In genomic region chr17:70737424-70737823, GRCm38 (mm10) we compare ENCODE assay signal across 8 mouse cellular contexts.
DNase-seq lines count a peak whose midpoint lies in the region; ATAC-seq and TF ChIP-seq lines count a peak whose summit lies in the region.

No protein-coding gene starts in this region.

- H3K27me3 ChIP-seq in hindbrain, embryonic 14.5 days (ENCODE audit: control insufficient read depth, insufficient read depth, low read length), result no peaks in the 10 kb centered on the region; the same call in 1 of the 2 replicates

- peak; percentile 93 for DNase-seq in R1 (ENCODE audit: low read depth, low spot score)
- peak; percentile 42 to 54 for DNase-seq in cerebellum, postnatal 25 days
- DNase-seq in gastrocnemius, adult 2 months, result peak; percentile 74
- DNase-seq in hindbrain, embryonic 14.5 days (ENCODE audit: low spot score), result peak; percentile 35
- peak; percentile 39 for DNase-seq in left cerebral cortex, adult 11 months (ENCODE audit: low spot score)
- peak; percentile 83 for DNase-seq in lung, postnatal 25 days (ENCODE audit: low spot score)
- peak; percentile 60 for DNase-seq in skeletal muscle tissue, adult 2 months (ENCODE audit: low read depth, low spot score)
- no peak for DNase-seq in spleen, adult 18-20 months

- peak overlapping the region; percentile 89 for H3K27ac ChIP-seq in gastrocnemius, adult 2 months
- H3K27ac ChIP-seq in hindbrain, embryonic 14.5 days, result no peak overlapping the region

- intact Hi-C loops in gastrocnemius, adult 2 months (cut with DNase I), result loop anchor here (5.0 kb wide), 1 partner anchor 110 kb away; no protein-coding TSS in a partner anchor

- no peak overlapping the region for H3K9ac ChIP-seq in hindbrain, embryonic 14.5 days

- H3K4me2 ChIP-seq in hindbrain, embryonic 14.5 days (replicated peaks), result peak overlapping the region; percentile 50

- TF ChIP-seq CTCF in gastrocnemius, adult 2 months (IDR thresholded peaks at IDR 0.05), result peak; percentile 61

- no peaks in the 10 kb centered on the region for H3K36me3 ChIP-seq in hindbrain, embryonic 14.5 days (replicated peaks; ENCODE audit: control insufficient read depth, insufficient read depth)

- peak; percentile 38; the same call in 1 of the 2 replicates for ATAC-seq in hindbrain, embryonic 14.5 days (ENCODE audit: low FRiP score)

- 3% methylated on average over 6 of the region's 6 CpGs for WGBS in hindbrain, embryonic 14.5 days

- peak overlapping the region; percentile 63 for H3K4me3 ChIP-seq in gastrocnemius, adult 2 months
- H3K4me3 ChIP-seq in hindbrain, embryonic 14.5 days (replicated peaks; ENCODE audit: low read length), result no peak overlapping the region

- peaks cover 5% of the 10 kb centered on the region; the same call in 1 of the 2 replicates for H3K4me1 ChIP-seq in hindbrain, embryonic 14.5 days (replicated peaks; ENCODE audit: control insufficient read depth, insufficient read depth, low read length)

- H3K9me3 ChIP-seq in hindbrain, embryonic 14.5 days (ENCODE audit: control insufficient read depth, low read length), result no peaks in the 10 kb centered on the region

Comparison
In these comparisons a context has a peak if more than half of its experiments do, and no peak if none do; other contexts are left out.
1. DNase-seq: peak in R1 (single experiment), cerebellum, postnatal 25 days (2 of 2), gastrocnemius, adult 2 months (single experiment), hindbrain, embryonic 14.5 days (single experiment), left cerebral cortex, adult 11 months (single experiment), lung, postnatal 25 days (single experiment) and skeletal muscle tissue, adult 2 months (single experiment); none in spleen, adult 18-20 months (0 of 2).